Mouse (Mus musculus): ENCODE measurements around the gene Mrpl49. TPM values are rescaled to one million over a fixed set of nuclear protein-coding genes. Genes with fewer than 3 reads are reported as not detected.
"Not testable (repeated sequence)": the region's sequence is repeated elsewhere in the genome, so short reads cannot be mapped to it uniquely, and the experiment has no call there.

Gene Mrpl49
- polyA plus RNA-seq, 1 experiment from 2014 or later, result 76.9 TPM

- Histone ChIP-seq H3K27me3 (no peaks in the 10 kb centered on the region), H3K4me1 (peaks cover 23% of the 10 kb centered on the region), H3K9ac (peak within 1 kb of the TSS; percentile 95), H3K4me2 (replicated peaks) (peak within 1 kb of the TSS; percentile 98), H3K9me3 (no peaks in the 10 kb centered on the region), H3K4me3 (peak within 1 kb of the TSS; percentile 93), H3K36me3 (peaks cover 36% of the 10 kb centered on the region), H3K27ac (peak within 1 kb of the TSS; percentile 99)
- peak; percentile 94 for ATAC-seq (ENCODE audit: low FRiP score, low read depth)
- WGBS, result under 1% methylated on average over 65 of the region's 65 CpGs
Measured at GRCm38 (mm10) chr19:6046294-6047153, 11.1 kb downstream of the Mrpl49 start, which contains the start of gene Syvn1. Gene Syvn1, plus strand, starts transcription at chr19:6046576.

- peak overlapping the region; percentile 99 for H3K27ac ChIP-seq
- no peaks in the 10 kb centered on the region for H3K9me3 ChIP-seq
- peak overlapping the region; percentile 93 for H3K4me3 ChIP-seq
- H3K4me2 ChIP-seq (replicated peaks), result peak overlapping the region; percentile 98
- 16% methylated on average over 20 of the region's 20 CpGs for WGBS
- peak overlapping the region; percentile 95 for H3K9ac ChIP-seq
- H3K27me3 ChIP-seq, result no peaks in the 10 kb centered on the region
- H3K36me3 ChIP-seq, result peaks cover 27% of the 10 kb centered on the region
- peak; percentile 5; the same call in 1 of the 2 replicates for ATAC-seq (ENCODE audit: low FRiP score, low read depth)
- H3K4me1 ChIP-seq, result peaks cover 23% of the 10 kb centered on the region
Measured at GRCm38 (mm10) chr19:6045366-6046293, 12.0 kb downstream of the Mrpl49 start.

DNA sequence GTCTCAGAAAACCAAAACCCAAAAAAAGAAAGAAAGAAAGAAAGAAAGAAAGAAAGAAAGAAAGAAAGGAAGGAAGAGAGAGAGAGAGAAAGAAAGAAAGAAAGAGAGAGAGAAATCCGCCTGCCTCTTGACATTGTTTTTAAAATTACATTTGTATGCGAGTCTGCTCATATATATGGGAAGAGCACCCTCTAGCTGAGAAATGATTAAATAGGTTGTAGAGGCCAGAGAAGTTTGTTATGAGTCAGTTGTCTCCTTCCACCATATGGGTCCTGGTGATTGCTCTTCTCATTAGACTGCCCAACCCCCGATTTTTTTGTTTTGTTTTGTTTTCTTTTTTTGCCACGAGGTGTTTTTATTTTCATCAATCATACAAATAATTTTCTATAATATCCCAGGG, 13.5 kb downstream of the Mrpl49 start:
- not testable (repeated sequence) for H3K9me3 ChIP-seq; H3K9ac ChIP-seq; H3K4me2 ChIP-seq (replicated peaks); ATAC-seq (ENCODE audit: low FRiP score, low read depth); H3K4me3 ChIP-seq; H3K27me3 ChIP-seq; H3K27ac ChIP-seq
- Histone ChIP-seq H3K4me1 (peaks cover 23% of the 10 kb centered on the region), H3K36me3 (peaks cover 12% of the 10 kb centered on the region)
- 63% methylated on average over 4 of the region's 4 CpGs for WGBS

DNA sequence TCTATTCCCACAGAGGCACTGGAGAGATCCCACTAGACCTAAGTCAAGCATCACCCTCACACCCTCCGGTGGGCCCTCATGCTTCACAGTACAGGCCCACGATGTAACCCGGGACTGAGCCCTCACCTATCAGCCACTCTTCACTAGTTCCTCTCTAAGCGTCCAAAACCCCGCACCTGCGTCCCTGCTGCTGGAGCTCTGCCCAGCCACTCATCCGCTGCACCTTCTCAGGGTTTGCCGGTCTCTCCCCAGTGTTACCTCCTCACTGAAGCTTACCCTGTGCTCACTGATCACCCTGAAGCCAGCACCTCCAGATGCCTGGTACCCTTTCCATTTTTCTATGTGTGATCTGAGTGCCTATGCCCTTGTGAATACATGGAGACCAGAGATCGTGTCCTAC, 15.3 kb downstream of the Mrpl49 start:
- Histone ChIP-seq H3K36me3 (no peaks in the 10 kb centered on the region), H3K9me3 (no peaks in the 10 kb centered on the region), H3K4me1 (peaks cover 10% of the 10 kb centered on the region), H3K4me3 (no peak overlapping the region), H3K9ac (no peak overlapping the region), H3K27me3 (no peaks in the 10 kb centered on the region), H3K4me2 (replicated peaks) (no peak overlapping the region), H3K27ac (no peak overlapping the region)
- no peak for ATAC-seq (ENCODE audit: low FRiP score, low read depth)
- 90% methylated on average over 9 of the region's 9 CpGs for WGBS

DNA sequence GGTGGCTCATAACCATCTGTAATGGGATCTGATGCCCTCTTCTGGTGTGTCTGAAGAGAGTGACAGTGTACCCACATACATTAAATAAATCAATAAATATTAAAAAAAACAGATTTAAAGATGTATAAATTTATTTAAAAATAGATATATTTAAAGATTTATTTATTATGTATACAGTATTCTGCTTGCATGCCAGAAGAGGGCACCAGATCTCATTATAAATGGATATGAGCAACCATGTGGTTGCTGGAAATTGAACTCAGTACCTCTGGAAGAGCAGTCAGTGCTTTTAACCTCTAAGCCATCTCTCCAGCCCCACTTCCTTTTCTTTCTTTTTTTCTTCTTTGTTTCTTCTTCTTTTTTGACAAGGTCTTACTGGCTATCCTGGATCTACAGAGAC, 17.6 kb downstream of the Mrpl49 start:
- no peak overlapping the region for H3K27ac ChIP-seq
- H3K4me1 ChIP-seq, result peaks cover under 1% of the 10 kb centered on the region
- H3K36me3 ChIP-seq, result no peaks in the 10 kb centered on the region
- H3K9me3 ChIP-seq, result no peaks in the 10 kb centered on the region
- no peaks in the 10 kb centered on the region for H3K27me3 ChIP-seq
- H3K4me3 ChIP-seq, result no peak overlapping the region
- no peak for ATAC-seq (ENCODE audit: low FRiP score, low read depth)
- H3K9ac ChIP-seq, result no peak overlapping the region
- no peak overlapping the region for H3K4me2 ChIP-seq (replicated peaks)

DNA sequence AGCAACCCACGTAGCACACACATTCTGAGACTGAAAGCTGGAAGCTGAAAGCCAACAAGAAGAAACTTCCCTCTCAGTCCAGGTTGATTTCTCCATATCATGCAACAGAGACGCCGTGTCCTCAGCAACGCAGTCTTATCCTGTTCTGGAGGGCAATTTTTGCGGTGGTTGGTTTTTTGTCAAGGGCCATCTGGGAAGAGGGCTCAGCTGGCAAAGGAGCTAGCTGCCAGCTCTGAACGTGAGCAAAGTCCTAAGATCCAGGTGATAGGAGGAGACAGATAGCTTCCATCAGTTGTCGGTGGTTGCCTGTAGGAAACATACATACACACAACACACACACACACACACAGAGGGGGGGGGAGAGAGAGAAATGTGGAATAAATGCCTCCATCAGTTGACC, 19.3 kb downstream of the Mrpl49 start:
- Histone ChIP-seq H3K4me3 (no peak overlapping the region), H3K4me1 (no peaks in the 10 kb centered on the region), H3K9me3 (no peaks in the 10 kb centered on the region), H3K36me3 (no peaks in the 10 kb centered on the region), H3K27me3 (no peaks in the 10 kb centered on the region), H3K4me2 (replicated peaks) (no peak overlapping the region), H3K27ac (no peak overlapping the region), H3K9ac (no peak overlapping the region)
- WGBS, result 84% methylated on average over 7 of the region's 7 CpGs
- no peak for ATAC-seq (ENCODE audit: low FRiP score, low read depth)

DNA sequence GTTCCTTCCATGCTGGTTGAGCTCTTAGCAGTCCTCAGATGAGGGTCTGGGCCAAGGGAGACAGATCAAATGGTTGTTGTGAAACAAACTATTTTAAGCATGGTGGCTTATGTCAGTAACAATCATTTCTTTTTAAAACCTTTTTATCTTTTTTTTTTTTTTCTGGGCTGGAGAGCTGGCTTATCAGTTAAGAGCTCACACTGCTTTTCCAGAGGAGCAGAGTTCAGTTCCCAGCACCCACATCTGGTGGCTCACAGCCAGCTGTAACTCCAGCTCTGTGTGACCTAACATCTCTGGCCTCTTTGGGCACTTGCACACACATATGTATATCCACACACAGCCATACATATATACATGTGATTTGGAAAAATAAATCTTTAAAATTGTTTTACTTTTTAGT, 19.9 kb downstream of the Mrpl49 start:
- H3K27me3 ChIP-seq, result no peaks in the 10 kb centered on the region
- no peaks in the 10 kb centered on the region for H3K4me1 ChIP-seq
- no peaks in the 10 kb centered on the region for H3K9me3 ChIP-seq
- no peak overlapping the region for H3K27ac ChIP-seq
- H3K9ac ChIP-seq, result no peak overlapping the region
- H3K4me3 ChIP-seq, result no peak overlapping the region
- no peak overlapping the region for H3K4me2 ChIP-seq (replicated peaks)
- H3K36me3 ChIP-seq, result no peaks in the 10 kb centered on the region
- ATAC-seq (ENCODE audit: low FRiP score, low read depth), result no peak

DNA sequence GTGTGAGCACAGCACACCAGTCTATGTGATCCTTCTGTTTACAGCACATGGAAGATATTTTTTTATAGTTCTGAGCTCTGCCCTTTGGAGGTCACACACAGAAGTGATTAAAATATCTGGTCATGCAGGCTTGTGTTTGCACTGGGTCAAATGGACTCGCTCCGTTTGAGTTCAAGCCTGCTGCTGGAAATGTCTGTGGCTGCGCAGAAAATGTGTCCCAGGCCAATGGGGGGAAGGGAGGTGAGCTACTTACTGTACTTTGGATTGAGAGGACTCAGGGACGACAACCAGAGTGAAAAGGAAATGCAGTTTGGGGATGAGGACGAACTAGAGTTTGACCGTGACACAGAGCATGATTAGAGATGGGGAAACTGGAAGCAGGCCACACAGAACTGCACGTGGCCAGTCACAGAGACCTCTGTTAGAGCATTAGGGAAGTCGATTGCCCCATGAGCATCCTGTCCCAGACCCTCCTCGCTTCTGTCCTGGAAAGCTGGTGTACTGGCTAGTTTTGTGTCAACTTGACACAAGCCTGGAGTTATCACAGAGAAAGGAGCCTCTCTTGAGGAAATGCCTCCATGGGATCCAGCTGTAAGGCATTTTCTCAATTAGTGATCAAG, 21.5 kb downstream of the Mrpl49 start:
- no peak for ATAC-seq (ENCODE audit: low FRiP score, low read depth)
- Histone ChIP-seq H3K4me2 (replicated peaks) (no peak overlapping the region), H3K9me3 (no peaks in the 10 kb centered on the region), H3K27ac (no peak overlapping the region), H3K27me3 (no peaks in the 10 kb centered on the region), H3K9ac (no peak overlapping the region), H3K36me3 (no peaks in the 10 kb centered on the region), H3K4me3 (no peak overlapping the region), H3K4me1 (no peaks in the 10 kb centered on the region)
- 76% methylated on average over 9 of the region's 9 CpGs for WGBS

- no peak for ATAC-seq (ENCODE audit: low FRiP score, low read depth)
- 70% methylated on average over 14 of the region's 14 CpGs for WGBS
- H3K4me2 ChIP-seq (replicated peaks), result no peak overlapping the region
- H3K4me3 ChIP-seq, result no peak overlapping the region
- H3K36me3 ChIP-seq, result no peaks in the 10 kb centered on the region
- no peak overlapping the region for H3K9ac ChIP-seq
- no peaks in the 10 kb centered on the region for H3K4me1 ChIP-seq
- no peak overlapping the region for H3K27ac ChIP-seq
- H3K27me3 ChIP-seq, result no peaks in the 10 kb centered on the region
- H3K9me3 ChIP-seq, result no peaks in the 10 kb centered on the region
Measured at GRCm38 (mm10) chr19:6030520-6031280, 26.9 kb downstream of the Mrpl49 start.

DNA sequence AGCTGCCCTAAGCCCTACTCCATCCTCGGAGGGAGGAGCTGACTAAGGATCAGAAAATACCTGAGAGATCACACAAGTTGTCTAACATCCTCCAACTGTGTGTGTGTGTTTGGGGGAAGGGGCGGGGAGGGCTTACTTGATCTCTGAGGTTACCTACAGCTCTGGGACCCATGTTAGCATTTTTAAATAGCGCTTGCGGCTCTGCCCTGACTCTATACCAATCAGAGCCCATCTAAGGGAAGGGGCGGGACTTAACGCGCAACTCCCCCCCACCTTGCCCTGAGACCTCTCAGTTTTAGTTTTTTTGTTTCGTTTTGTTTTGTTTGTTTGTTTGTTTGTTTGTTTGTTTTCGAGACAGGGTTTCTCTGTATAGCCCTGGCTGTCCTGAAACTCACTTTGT, 28.2 kb downstream of the Mrpl49 start:
- 79% methylated on average over 9 of the region's 9 CpGs for WGBS

DNA sequence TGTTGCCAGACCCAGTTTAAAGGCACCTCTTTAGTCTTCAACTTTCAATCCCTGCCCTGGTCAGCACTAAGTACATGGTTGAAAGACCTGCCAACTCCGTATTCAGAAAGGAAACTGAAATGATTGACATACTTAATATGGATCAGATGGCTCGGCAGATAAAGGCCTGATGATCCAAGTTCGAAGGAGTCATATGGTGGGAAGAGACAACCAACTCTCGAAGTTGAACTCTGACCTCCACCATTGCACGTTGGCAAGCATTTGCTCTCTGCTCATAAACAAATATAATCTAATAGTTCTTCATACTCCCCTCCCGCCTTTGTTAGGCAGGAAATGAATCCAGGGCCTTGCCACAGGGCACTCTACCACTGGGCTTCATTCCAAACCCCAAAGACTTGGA, 28.6 kb downstream of the Mrpl49 start:
- H3K27ac ChIP-seq, result no peak overlapping the region
- 82% methylated on average over 6 of the region's 6 CpGs for WGBS
- ATAC-seq (ENCODE audit: low FRiP score, low read depth), result no peak
- no peaks in the 10 kb centered on the region for H3K27me3 ChIP-seq
- H3K9ac ChIP-seq, result no peak overlapping the region
- no peaks in the 10 kb centered on the region for H3K4me1 ChIP-seq
- H3K4me2 ChIP-seq (replicated peaks), result no peak overlapping the region
- no peaks in the 10 kb centered on the region for H3K9me3 ChIP-seq
- no peaks in the 10 kb centered on the region for H3K36me3 ChIP-seq
- H3K4me3 ChIP-seq, result no peak overlapping the region

More for the DNA sequence above, 28.2 kb downstream of the Mrpl49 start:
- no peaks in the 10 kb centered on the region for H3K4me1 ChIP-seq
- H3K4me2 ChIP-seq (replicated peaks), result no peak overlapping the region
- no peaks in the 10 kb centered on the region for H3K9me3 ChIP-seq
- H3K9ac ChIP-seq, result no peak overlapping the region
- no peak for ATAC-seq (ENCODE audit: low FRiP score, low read depth)
- H3K36me3 ChIP-seq, result no peaks in the 10 kb centered on the region
- no peak overlapping the region for H3K4me3 ChIP-seq
- H3K27me3 ChIP-seq, result no peaks in the 10 kb centered on the region
- no peak overlapping the region for H3K27ac ChIP-seq

All from limb, embryonic 13.5 days (tissue).